ENCODE assay signal across 8 mouse cellular contexts in the genomic region with DNA sequence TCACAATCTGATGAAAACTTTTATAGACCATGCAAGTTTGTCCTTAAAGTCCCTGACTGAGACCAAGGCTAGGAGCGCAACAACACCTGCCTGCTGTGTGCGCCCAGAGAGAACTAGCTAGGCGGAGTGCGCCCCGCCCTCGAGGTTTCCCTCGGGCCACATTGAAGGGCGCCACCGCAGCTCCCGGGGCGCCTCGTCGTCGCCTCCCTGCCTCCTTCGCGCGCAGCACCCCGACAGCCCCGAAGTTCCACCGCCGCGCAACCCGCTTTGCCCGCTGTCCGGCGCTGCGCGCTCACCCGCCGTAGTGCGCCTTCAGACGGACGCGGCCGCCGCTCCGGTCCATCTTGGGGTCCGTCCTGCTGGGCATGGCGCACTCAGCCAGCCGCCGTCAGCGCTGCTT. TPM values are rescaled to one million over a fixed set of nuclear protein-coding genes. Genes with fewer than 3 reads are reported as not detected.
DNase-seq lines count a peak whose midpoint lies in the region; ATAC-seq and TF ChIP-seq lines count a peak whose summit lies in the region.

No protein-coding gene starts in this region.

- DNase-seq in heart, embryonic 10.5 days (ENCODE audit: low spot score): no peak
- no peak for DNase-seq in heart, adult 8-10 months (ENCODE audit: low spot score)
- peak; percentile 38 for DNase-seq in ES-CJ7 (ENCODE audit: low read depth, low spot score)
- peak; percentile 66 for DNase-seq in thymus, adult 2 months
- DNase-seq in ovary, postnatal 14 days (ENCODE audit: low spot score): no peak
- DNase-seq in right cerebral cortex, adult 2 months (ENCODE audit: low spot score in 2 of 2): no peak

- peak overlapping the region; percentile 82 for H3K27ac ChIP-seq in heart, embryonic 10.5 days
- no peak overlapping the region for H3K27ac ChIP-seq in hindbrain, embryonic 12.5 days
- H3K27ac ChIP-seq in liver, embryonic 15.5 days (replicated peaks): no peak overlapping the region
- no peak overlapping the region for H3K27ac ChIP-seq in thymus, adult 2 months (ENCODE audit: control insufficient read depth, insufficient read depth, low read length)

- TF ChIP-seq POLR2A in thymus, adult 2 months (IDR thresholded peaks at IDR 0.05; ENCODE audit: control insufficient read depth, extremely low read depth, insufficient read depth, low read length, poor library complexity): no peak

- 0 out of 2 replicates have a peak, but pooled peaks have one; percentile 14 for TF ChIP-seq CTCF in thymus, adult 2 months (IDR thresholded peaks at IDR 0.05; ENCODE audit: borderline replicate concordance, control insufficient read depth, extremely low read depth, insufficient read depth, low read length, poor library complexity)

- under 1% methylated on average over 42 of the region's 42 CpGs for WGBS in heart, embryonic 10.5 days
- 4% methylated on average over 41 of the region's 42 CpGs for WGBS in hindbrain, embryonic 12.5 days
- WGBS in liver, embryonic 15.5 days (ENCODE audit: insufficient replicate concordance): 2% methylated on average over 42 of the region's 42 CpGs
- WGBS in thymus, adult 2 months: 2% methylated on average over 42 of the region's 42 CpGs

- ATAC-seq in hindbrain, embryonic 12.5 days (ENCODE audit: low FRiP score): 0 out of 2 replicates have a peak, but pooled peaks have one; percentile 11
- 0 out of 2 replicates have a peak, but pooled peaks have one; percentile 4 for ATAC-seq in liver, embryonic 15.5 days (ENCODE audit: insufficient read depth)

- no peaks in the 10 kb centered on the region for H3K36me3 ChIP-seq in heart, embryonic 10.5 days
- H3K36me3 ChIP-seq in hindbrain, embryonic 12.5 days: no peaks in the 10 kb centered on the region
- no peaks in the 10 kb centered on the region for H3K36me3 ChIP-seq in liver, embryonic 15.5 days (replicated peaks)
- no peaks in the 10 kb centered on the region for H3K36me3 ChIP-seq in thymus, adult 2 months (ENCODE audit: control insufficient read depth, insufficient read depth, low read length)

- H3K27me3 ChIP-seq in heart, embryonic 10.5 days (ENCODE audit: insufficient read depth, poor library complexity, severe bottlenecking): peaks cover 78% of the 10 kb centered on the region
- peaks cover 78% of the 10 kb centered on the region for H3K27me3 ChIP-seq in hindbrain, embryonic 12.5 days
- H3K27me3 ChIP-seq in liver, embryonic 15.5 days: peaks cover 69% of the 10 kb centered on the region
- peaks cover 4% of the 10 kb centered on the region for H3K27me3 ChIP-seq in thymus, adult 2 months (ENCODE audit: control insufficient read depth, insufficient read depth, low read length)

- H3K9me3 ChIP-seq in heart, embryonic 10.5 days: no peaks in the 10 kb centered on the region
- H3K9me3 ChIP-seq in hindbrain, embryonic 12.5 days (replicated peaks): no peaks in the 10 kb centered on the region
- no peaks in the 10 kb centered on the region for H3K9me3 ChIP-seq in liver, embryonic 15.5 days (replicated peaks)

- peaks cover 16% of the 10 kb centered on the region; the same call in 1 of the 2 replicates for H3K4me1 ChIP-seq in heart, embryonic 10.5 days
- peaks cover 13% of the 10 kb centered on the region; the same call in 1 of the 2 replicates for H3K4me1 ChIP-seq in hindbrain, embryonic 12.5 days
- H3K4me1 ChIP-seq in liver, embryonic 15.5 days (replicated peaks): no peaks in the 10 kb centered on the region
- H3K4me1 ChIP-seq in thymus, adult 2 months (replicated peaks; ENCODE audit: control insufficient read depth, insufficient read depth, low read length): peaks cover 4% of the 10 kb centered on the region

- H3K4me2 ChIP-seq in hindbrain, embryonic 12.5 days (replicated peaks): peak overlapping the region; percentile 59
- peak overlapping the region; percentile 51 for H3K4me2 ChIP-seq in liver, embryonic 15.5 days

- H3K9ac ChIP-seq in hindbrain, embryonic 12.5 days: peak overlapping the region; percentile 38
- no peak overlapping the region for H3K9ac ChIP-seq in liver, embryonic 15.5 days

- peak overlapping the region; percentile 68 for H3K4me3 ChIP-seq in heart, embryonic 10.5 days
- peak overlapping the region; percentile 44 for H3K4me3 ChIP-seq in hindbrain, embryonic 12.5 days
- H3K4me3 ChIP-seq in liver, embryonic 15.5 days (replicated peaks): peak overlapping the region; percentile 47
- H3K4me3 ChIP-seq in thymus, adult 2 months (ENCODE audit: control insufficient read depth, insufficient read depth, low read length): peak overlapping the region; percentile 63

RNA-seq across cellular contexts. Expression of gene Prkcz, which starts 0.3 kb away (rescaled TPM):
- polyA plus RNA-seq in heart, embryonic 10.5 days (2016; fragmentation: Nextera tagmentation; extraction: Ambion mirVana): 8.9 and 12.4 TPM in 2 replicates
- total RNA-seq in heart, adult 8-10 months (2022): 1 to 10 TPM; 4.1 to 7.8 (median 5.5) TPM
- polyA plus RNA-seq in hindbrain, embryonic 12.5 days (2016; fragmentation: Nextera tagmentation; extraction: Ambion mirVana): 33.7 and 33.9 TPM in 2 replicates
- polyA plus RNA-seq in liver, embryonic 15.5 days (2015; fragmentation: Nextera tagmentation; extraction: Ambion mirVana): 2.4 and 4.3 TPM in 2 replicates
- polyA plus RNA-seq in thymus, adult 2 months (2012; rRNA removed): 8.5 TPM in 2 replicates

RNA-seq across cellular contexts. Expression of gene Gabrd, which starts 37.1 kb away (rescaled TPM):
- not detected in 2 replicates for polyA plus RNA-seq in heart, embryonic 10.5 days (2016; fragmentation: Nextera tagmentation; extraction: Ambion mirVana)
- not detected for total RNA-seq in heart, adult 8-10 months (2022)
- polyA plus RNA-seq in hindbrain, embryonic 12.5 days (2016; fragmentation: Nextera tagmentation; extraction: Ambion mirVana): not detected in 2 replicates
- polyA plus RNA-seq in liver, embryonic 15.5 days (2015; fragmentation: Nextera tagmentation; extraction: Ambion mirVana): not detected in 2 replicates
- 1.0 and 1.2 TPM in 2 replicates for polyA plus RNA-seq in thymus, adult 2 months (2012; rRNA removed)

RNA-seq across cellular contexts. Expression of gene Cfap74, which starts 48.1 kb away (rescaled TPM):
- 1.7 and 3.3 TPM in 2 replicates for polyA plus RNA-seq in heart, embryonic 10.5 days (2016; fragmentation: Nextera tagmentation; extraction: Ambion mirVana)
- total RNA-seq in heart, adult 8-10 months (2022): under 1 TPM; 0.19 to 0.38 (median 0.27) TPM
- polyA plus RNA-seq in hindbrain, embryonic 12.5 days (2016; fragmentation: Nextera tagmentation; extraction: Ambion mirVana): 5.6 and 6.3 TPM in 2 replicates
- 0.07 and 0.14 TPM in 2 replicates for polyA plus RNA-seq in liver, embryonic 15.5 days (2015; fragmentation: Nextera tagmentation; extraction: Ambion mirVana)
- 18.3 and 23.1 TPM in 2 replicates for polyA plus RNA-seq in thymus, adult 2 months (2012; rRNA removed)

Comparison
In these comparisons a context has a peak if more than half of its experiments do, and no peak if none do; other contexts are left out.
1. DNase-seq: peak in ES-CJ7 (single experiment) and thymus, adult 2 months (single experiment); none in heart, embryonic 10.5 days (single experiment), heart, adult 8-10 months (single experiment), ovary, postnatal 14 days (single experiment) and right cerebral cortex, adult 2 months (0 of 2).
2. Peak in every context shown above with its lines, with median percentiles within 50 percentile points of each other: H3K4me3 ChIP-seq.